Mouse (Mus musculus): ENCODE measurements around the gene Atp12a.

Atp12a gene

GRCm38 (mm10) chr14:56377745-56378144 is 12.9 kb downstream of the Atp12a start:
- no peak for DNase-seq (ENCODE audit: low read depth in 1 of 2, low spot score in 2 of 2)

GRCm38 (mm10) chr14:56379336-56379735 is 14.5 kb downstream of the Atp12a start:
- DNase-seq (ENCODE audit: low read depth in 1 of 2, low spot score in 2 of 2): no peak

GRCm38 (mm10) chr14:56382366-56382765 is 17.5 kb downstream of the Atp12a start:
- DNase-seq (ENCODE audit: low read depth in 1 of 2, low spot score in 2 of 2): no peak

- no peak for DNase-seq (ENCODE audit: low read depth in 1 of 2, low spot score in 2 of 2)
These were observed 25.4 kb downstream of the Atp12a start for GRCm38 (mm10) chr14:56390247-56390646.

- DNase-seq (ENCODE audit: low read depth in 1 of 2, low spot score in 2 of 2): no peak
These were observed 28.9 kb downstream of the Atp12a start for GRCm38 (mm10) chr14:56393704-56394312.

- no peak for DNase-seq (ENCODE audit: low read depth in 1 of 2, low spot score in 2 of 2)
These were observed 33.1 kb downstream of the Atp12a start for GRCm38 (mm10) chr14:56398001-56398400.

- DNase-seq (ENCODE audit: low read depth in 1 of 2, low spot score in 2 of 2): no peak
These were observed 37.6 kb downstream of the Atp12a start, which contains the start of gene Rnf17 for GRCm38 (mm10) chr14:56402311-56403071. TSS of gene Rnf17 (plus strand) at chr14:56402581.

- DNase-seq (ENCODE audit: low read depth in 1 of 2, low spot score in 2 of 2): no peak
These were observed 38.2 kb downstream of the Atp12a start for GRCm38 (mm10) chr14:56403072-56403375.
